Mouse (Mus musculus): ENCODE results near the gene Hes3.

The Hes3 gene

DNA sequence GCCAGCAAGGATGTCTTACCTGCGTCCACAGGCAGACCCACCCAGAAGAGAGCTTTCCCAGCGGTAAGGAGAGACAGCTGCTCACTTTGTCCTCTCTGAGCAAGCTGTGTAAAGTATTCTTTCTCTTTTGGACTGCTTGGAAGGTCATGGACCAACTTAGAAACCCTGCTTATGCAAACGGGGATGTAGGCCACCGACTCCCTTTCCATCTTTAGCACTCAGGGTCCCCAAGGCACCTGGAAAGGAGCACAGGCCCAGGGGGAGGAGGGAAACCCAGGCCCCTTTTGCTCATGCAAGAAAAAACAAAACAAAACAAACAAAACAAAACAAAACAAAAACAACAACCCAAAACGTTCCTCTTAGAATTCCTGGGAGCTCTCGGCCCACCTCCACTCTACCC is at the start of gene Hes3:
Hes3 (minus strand) TSS at position 101 of the 400 bp plus-strand sequence.
- in situ Hi-C loops (cut with MboI; ENCODE audit: low pct_unique_long_range_greater_than_20kb in 1 of 2, low sequenced_read_pairs in 2 of 2, unreplicated experiment in 1 of 2): loop anchor here in 1 of 2 experiments (10.0 kb wide), 1 partner anchor 117 kb away; the partner anchor contains the start of gene Acot7

DNA sequence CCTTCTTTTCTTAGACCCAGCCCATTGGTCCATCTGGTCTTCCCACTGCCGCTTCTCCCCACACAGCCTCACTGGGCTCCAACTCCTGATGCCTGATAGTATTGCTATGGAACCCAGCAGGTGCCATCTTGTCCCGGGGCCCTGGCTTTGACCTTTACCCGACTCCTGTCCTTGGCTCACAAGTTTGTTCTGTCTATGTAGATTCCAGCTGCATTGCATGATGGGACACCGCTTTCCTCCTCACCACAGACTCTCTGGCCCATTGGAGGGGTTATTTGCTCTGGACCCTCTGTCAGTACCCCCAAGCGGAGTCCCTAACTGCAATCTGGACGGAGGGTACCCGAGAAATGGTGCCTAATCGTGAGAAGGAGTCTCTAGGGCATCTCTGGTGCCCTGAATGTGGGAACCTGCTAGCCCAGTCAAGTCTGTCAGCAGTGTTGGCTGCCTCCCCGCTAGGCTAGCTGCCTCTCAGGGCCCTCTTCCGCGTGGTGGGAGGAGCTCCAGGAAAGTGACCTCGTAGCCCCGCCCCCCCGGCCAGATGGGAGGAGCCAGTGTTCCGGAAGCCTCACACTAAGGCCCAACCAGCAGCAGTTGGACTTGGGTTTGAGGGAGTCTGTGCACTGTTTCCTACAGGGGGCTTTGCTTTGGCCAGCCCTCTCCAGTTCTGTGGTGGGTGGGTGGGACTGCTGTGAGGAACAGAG is 49.3 kb upstream of the Hes3 start:
- in situ Hi-C loops (cut with MboI; ENCODE audit: low pct_unique_long_range_greater_than_20kb in 1 of 2, low sequenced_read_pairs in 2 of 2, unreplicated experiment in 1 of 2): loop anchor here (5.0 to 10.0 kb wide), 2 partner anchors 94 to 97 kb away; no protein-coding TSS in a partner anchor

DNA sequence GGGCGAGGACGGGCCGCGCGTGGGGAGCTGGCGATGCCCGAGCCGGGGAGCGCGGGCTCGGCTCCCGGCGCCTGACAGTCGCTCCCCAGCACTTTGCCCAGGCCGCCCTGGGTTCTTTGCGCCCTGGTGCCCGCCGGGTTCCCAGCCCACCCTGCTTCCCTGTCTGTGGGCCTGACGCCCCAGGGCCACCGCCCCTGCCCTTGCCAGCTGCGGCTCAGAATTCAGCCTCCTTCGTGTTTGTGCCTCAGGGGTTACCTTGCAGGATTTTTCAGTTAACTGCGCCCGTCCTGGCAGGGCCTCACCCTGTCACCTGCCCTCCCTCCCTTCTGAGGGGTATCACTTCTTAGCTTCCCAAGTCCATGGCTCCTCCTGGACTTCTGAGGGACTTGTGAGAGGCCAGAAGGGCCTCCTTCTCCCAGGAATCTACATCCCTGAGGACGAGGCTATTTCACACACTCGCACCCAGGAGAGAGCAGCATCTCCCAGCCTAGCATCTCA is 47.9 kb upstream of the Hes3 start:
- in situ Hi-C loops (cut with MboI; ENCODE audit: low pct_unique_long_range_greater_than_20kb in 1 of 2, low sequenced_read_pairs in 2 of 2, unreplicated experiment in 1 of 2): no loop called here

DNA sequence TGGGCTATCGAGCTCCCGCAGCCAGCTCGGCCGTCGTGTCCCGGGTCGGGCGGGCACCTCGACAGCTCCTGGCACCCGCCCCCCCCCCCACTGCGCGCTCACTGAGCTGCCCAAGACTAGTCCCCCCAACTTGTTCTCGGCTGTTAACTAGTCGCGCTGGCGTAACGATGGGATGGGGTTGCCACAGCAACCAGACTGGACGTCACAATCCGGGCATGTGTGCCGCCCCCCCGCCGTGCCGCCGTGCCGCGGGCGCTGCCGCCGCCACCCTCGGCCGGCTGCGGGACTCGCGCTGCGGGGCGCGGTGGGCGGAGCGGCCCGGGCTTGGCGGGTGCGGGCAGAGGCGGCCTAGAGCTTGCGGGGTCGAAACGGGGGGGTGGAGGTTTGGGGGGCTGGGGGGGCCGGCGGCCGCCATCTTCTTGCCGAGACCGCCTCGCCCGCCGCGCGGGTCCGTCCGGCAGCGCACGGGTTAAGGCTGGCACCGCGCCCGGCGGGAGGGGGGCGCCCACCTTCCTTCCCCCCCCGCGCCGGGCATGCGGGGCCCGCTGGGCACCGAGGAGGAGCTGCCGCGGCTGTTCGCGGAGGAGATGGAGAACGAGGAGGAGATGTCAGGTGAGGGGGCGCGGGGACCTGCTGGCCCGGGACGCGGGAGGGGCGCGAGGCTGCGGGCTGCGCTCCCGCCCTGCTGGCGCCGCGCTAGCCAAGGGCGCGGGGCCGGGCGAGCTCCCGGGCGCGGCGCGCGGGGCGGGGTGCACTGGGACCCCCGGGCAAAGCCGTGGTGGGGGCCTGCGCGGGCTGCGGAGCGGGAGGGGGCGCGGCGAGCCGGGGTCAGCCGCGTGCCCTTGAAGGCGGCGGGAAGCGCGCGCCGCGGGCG is 47.2 kb upstream of the Hes3 start, which contains the start of gene Chd5:
Chd5 (plus strand) TSS at position 233 of the 874 bp plus-strand sequence.
- in situ Hi-C loops (cut with MboI; ENCODE audit: low pct_unique_long_range_greater_than_20kb in 1 of 2, low sequenced_read_pairs in 2 of 2, unreplicated experiment in 1 of 2): no loop called here

DNA sequence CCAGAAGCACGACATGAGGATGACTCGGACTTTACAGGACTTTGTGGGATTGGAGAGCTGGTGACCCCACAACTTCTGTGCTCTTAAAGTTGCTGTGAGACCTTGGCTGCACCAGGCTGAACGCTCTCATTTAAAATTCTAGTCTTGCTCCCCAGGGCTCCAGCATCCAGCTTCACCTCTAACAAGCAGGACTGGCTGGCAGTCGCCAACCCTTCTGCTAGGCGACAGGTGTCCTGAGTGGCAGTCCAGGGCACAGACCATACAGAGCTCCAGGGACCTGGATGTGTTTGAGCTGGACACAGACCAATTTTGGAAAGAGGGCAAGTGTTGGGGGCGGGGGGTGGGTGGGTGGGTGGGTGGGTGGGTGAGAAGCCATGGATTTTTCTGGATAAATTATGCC is 46.3 kb upstream of the Hes3 start:
- in situ Hi-C loops (cut with MboI; ENCODE audit: low pct_unique_long_range_greater_than_20kb in 1 of 2, low sequenced_read_pairs in 2 of 2, unreplicated experiment in 1 of 2): no loop called here

DNA sequence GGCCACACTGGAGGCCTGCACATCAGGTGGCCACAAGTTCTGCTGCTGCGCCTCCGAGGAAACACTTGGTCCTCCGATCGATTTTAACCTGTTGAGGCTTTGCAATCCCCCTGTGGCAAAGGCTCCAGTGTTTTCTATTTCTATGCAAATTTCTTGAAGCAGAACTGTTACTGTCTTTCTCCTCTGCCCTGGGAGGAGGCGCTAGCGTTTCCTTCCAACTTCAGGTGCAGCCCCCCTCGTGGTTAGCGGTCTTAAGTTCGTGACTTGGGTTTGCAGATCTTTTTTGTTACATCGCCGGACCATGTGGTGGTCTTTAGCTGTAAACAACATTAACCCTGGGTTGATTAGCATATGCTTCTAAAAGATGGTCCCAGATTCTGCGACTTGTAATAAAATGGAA is 42.1 kb upstream of the Hes3 start:
- in situ Hi-C loops (cut with MboI; ENCODE audit: low pct_unique_long_range_greater_than_20kb in 1 of 2, low sequenced_read_pairs in 2 of 2, unreplicated experiment in 1 of 2): no loop called here

DNA sequence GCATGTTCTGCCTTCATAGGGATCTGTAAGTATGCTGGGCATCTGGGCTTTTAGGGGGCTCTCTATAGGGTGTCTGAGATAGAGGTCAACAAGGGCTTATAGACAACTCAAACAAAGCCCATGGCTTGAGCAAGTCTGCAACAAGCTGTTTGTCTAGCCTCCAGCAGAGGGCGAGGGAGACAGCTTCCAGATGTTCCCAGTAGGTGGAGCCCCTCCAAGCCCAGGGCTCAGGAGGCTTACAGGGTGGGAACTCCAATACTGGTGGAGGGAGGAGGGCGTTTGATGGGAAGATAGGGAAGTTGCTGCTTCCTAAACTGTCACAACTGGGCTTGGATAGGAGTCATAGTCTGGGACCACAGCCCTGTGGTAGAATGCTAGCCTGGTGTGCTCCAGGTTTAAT is 41.5 kb upstream of the Hes3 start:
- in situ Hi-C loops (cut with MboI; ENCODE audit: low pct_unique_long_range_greater_than_20kb in 1 of 2, low sequenced_read_pairs in 2 of 2, unreplicated experiment in 1 of 2): no loop called here

DNA sequence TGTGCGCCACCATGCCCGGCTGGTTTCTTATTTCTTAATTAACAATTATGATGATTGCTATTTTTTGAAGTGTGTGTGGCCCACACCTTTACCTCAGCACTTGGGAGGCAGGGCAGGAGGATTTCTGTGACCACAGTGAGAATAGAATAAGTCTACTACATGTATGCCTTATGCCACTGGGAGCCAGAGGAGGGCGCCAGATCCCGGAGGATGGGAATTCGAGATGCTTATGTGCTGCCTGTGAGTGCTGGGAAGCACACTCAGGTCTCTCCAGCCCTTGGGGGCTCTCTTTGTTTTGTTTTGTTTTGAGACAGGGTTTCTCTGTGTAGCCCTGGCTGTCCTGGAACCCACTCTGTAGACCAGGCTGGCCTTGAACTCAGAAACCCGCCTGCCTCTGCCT is 37.2 kb upstream of the Hes3 start:
- in situ Hi-C loops (cut with MboI; ENCODE audit: low pct_unique_long_range_greater_than_20kb in 1 of 2, low sequenced_read_pairs in 2 of 2, unreplicated experiment in 1 of 2): no loop called here

DNA sequence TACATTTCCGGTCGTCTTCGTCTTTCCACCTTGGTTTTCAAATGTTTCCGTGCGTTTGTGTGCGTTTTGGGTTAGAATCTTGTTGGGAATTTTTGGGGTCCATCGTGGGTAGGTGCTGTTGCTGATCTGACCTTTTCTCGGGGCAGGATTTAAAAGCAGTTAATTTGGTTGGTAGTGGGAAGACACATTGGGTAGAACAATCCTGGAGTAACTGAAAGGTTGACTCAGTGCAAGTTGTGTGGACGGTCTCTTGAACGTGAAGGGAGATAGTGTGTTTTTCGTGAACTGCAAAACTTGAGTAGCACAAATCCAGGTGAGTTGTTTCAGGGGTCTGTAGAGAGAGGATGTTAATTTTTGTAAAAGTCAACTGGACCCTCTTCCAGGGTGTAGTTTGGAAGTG is 35.1 kb upstream of the Hes3 start:
- in situ Hi-C loops (cut with MboI; ENCODE audit: low pct_unique_long_range_greater_than_20kb in 1 of 2, low sequenced_read_pairs in 2 of 2, unreplicated experiment in 1 of 2): no loop called here

DNA sequence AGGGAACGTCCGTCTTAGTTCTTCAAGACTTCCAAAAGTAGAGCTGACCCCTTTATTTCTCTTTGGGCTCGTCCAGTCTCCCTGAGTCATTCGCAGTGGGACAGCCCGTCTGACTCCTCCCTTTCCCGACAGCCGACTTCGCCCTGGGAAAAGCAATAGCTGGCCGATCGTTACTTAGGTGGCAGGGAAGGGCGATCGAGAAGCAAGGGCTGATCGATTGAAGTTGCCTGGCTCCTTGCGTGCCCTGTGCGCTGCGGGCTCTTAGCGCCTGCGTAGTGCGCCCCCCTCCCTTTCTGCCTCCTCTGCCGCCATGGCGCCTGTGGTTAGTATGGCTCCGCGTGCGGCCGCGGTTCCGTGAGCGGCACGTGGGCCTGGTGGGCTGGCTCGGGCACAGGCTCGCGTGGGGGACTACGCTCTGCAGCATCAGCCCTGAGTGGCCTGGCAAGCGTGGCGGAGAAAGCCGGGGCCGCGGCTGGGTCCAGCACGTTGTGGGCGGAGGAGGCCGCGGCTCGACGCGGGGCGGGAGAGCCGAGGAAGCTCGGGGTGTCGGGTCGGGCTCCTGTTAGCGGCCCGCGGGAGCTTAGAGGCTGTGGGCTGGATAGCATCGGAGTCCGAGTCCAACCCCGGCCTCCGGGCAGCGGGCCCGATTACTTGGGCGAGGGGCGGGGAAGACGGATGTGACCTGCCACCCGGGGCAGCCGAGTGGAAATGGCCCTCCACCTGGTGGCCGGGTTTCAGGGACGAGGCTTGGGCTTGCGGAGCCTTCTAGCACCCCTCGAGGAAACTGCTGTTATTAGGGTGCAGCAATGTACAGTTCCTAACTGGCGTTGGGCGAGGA is 34.3 kb upstream of the Hes3 start, which contains the start of gene Rpl22:
Rpl22 (plus strand) TSS at position 169 of the 838 bp plus-strand sequence.
- in situ Hi-C loops (cut with MboI; ENCODE audit: low pct_unique_long_range_greater_than_20kb in 1 of 2, low sequenced_read_pairs in 2 of 2, unreplicated experiment in 1 of 2): no loop called here

DNA sequence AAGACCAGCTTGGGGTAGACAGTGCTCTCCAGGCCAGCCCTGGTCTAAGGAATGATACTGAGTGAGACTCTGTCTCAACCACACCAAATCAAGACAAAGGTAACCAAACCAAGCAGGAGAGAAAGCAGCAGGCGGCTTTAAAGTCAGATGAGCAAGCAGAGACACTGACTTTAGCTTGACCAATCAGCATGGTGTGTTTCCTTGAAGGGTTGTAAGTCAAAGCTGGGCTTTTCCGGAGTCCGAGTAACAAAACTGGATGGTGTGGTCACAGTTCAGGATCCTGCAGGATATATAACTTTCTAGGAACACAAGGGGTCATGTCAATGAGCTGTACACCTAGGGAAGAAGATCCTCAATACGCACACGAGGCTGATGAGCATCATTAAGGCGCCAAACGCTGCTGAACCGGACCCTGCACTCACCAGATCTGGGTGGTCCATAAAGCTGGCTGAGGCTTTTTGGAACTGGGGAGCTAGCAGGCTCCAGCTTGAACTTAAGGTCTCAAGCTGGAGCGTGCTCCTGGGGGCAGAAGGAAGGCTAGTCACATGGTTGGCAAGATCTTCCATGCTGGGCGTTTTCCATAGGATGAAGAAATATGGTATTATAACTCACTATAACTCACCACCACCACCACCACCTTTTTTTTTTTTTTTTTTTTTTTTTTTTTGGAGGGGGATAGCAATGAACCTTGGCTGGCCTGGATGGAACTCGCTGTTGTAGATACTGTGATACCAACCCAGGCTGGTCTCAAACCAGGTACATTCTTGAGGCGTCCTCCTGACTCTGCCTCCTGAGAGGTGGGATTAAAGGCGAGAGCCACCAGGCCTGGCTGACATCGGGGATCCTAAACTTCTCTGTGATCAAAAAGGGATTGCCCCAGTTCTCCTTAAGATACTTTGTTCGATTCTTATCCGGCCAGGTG is 33.4 kb upstream of the Hes3 start:
- in situ Hi-C loops (cut with MboI; ENCODE audit: low pct_unique_long_range_greater_than_20kb in 1 of 2, low sequenced_read_pairs in 2 of 2, unreplicated experiment in 1 of 2): no loop called here

DNA sequence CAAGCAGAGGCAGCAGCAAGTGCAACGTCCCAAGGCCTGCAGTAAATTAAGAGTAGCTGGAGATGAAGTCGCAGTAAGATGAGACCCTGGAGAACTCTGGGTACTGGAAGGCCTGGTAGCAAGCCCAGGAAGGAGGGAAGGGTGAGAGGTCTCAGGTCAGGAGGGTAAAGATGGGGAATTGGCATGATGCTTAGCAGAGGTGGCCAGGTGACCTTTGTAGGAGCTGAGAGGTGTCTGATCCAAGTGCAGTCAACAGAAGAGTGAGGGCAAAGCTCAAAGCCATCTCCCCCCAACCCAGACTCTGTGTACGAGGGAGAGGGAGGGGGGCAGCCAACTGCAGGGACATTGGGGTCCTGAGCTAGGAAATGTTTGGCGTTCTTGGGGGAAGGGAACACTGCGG is 30.0 kb upstream of the Hes3 start:
- in situ Hi-C loops (cut with MboI; ENCODE audit: low pct_unique_long_range_greater_than_20kb in 1 of 2, low sequenced_read_pairs in 2 of 2, unreplicated experiment in 1 of 2): no loop called here

DNA sequence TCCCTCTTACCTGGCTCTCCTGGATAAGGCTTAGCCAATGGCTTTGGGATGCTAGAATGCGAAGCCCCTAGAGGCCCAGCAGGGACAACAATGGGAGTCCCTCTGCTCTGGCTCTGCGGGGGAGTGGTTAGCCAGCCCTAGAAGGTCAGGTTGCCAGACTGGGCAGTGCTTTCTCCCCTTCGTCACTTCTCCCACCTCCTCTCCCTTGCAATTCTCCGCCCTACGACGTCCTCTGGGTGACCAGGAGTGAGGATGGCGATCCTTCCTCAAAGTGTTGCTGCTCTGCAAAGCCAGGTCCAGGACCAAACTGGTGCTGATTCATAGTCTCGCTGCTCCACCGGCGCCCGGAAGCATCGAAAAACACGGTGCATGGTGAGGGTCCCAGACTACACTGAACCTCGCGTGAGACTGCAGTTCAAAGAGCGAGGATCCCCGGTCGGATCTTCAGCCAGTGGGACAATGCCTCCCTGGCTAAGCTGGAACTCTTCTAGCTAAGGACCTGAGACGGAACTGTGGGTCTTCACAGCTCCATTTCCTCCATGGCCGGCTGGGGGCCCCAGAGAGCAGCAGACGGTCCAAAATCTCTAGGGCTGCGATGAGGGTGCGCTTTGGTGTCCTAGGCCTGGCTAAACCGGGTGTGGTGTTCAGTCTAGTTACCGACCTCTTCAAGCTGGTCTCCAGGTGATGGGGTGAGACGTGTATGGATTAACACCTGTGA is 27.2 kb upstream of the Hes3 start, which contains the start of gene Rnf207:
Rnf207 (minus strand) TSS at position 477 of the 718 bp plus-strand sequence.
- in situ Hi-C loops (cut with MboI; ENCODE audit: low pct_unique_long_range_greater_than_20kb in 1 of 2, low sequenced_read_pairs in 2 of 2, unreplicated experiment in 1 of 2): no loop called here

DNA sequence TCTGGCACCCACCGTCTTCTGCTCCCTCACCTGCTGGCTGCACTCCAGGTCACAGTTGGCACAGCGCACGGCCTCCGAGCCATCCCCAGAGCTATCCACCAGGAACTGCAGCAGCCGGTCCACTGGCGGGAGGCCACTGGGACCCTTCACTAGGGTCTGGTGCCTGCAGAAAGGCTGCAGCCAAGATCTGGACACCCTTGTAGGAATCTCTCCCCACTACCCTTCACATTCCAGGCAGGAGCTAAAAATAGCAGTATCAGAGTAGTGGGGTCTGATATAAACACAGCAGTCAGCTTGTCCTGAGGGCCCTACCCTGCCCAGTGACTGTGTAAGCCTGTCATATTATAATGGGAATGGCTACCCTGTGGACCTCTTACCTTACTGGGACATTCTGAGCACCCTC is 26.2 kb upstream of the Hes3 start:
- in situ Hi-C loops (cut with MboI; ENCODE audit: low pct_unique_long_range_greater_than_20kb in 1 of 2, low sequenced_read_pairs in 2 of 2, unreplicated experiment in 1 of 2): no loop called here

DNA sequence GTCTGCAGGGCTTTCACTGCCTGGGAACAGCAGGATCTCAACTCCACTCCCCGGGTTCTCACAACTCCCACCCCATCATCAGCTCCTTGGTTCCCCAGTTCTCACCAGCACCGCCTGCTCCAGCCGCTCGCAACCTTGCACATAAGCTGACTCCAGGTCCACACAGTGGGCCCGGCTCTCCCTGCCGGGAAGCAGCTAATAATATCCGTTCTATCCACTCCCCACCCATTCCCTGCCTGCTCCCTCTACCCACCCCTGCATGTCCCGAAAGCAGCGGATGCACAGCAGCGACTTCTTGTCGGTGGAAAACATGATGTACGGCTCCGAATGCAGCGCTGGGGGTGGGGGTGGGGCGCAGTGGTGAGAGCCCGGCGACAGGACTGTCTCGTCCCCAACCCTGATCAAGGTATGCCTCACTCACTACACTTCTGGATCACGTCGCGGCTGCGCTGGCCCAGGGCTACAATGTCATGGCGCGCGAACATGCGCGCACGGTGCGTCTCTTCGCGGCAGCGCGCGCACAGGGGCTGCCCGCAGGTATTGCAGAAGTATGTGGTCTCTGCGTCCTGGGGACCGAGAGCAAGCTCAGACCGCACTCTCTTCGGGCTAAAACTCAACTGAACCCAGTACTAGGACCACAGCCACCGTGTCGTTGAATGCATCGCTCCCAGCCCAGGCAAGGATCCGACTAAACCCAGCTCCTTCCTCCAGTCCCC is 24.2 kb upstream of the Hes3 start:
- in situ Hi-C loops (cut with MboI; ENCODE audit: low pct_unique_long_range_greater_than_20kb in 1 of 2, low sequenced_read_pairs in 2 of 2, unreplicated experiment in 1 of 2): no loop called here

DNA sequence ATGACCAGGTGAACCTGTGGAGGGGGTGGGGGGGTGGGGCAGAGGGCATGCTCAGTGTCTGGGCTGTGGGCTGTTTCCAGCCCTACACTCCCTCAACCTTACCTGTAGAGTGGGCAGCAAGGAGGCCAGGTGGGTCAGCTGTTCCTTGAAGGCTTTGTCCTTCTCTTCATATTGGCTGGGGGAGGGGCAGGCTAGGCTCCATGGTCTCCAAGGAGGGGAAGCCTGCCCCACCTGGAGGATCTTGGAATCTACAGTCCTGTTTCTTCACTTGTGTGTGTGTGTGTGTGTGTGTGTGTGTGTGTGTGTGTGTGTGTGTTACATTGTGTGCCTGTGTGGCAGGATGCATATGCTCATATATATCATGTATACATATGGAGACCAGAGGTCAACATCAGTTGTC is 22.5 kb upstream of the Hes3 start:
- in situ Hi-C loops (cut with MboI; ENCODE audit: low pct_unique_long_range_greater_than_20kb in 1 of 2, low sequenced_read_pairs in 2 of 2, unreplicated experiment in 1 of 2): no loop called here
